Mouse (Mus musculus) hematopoietic stem cell, adult 5-6 weeks (primary cell): ENCODE measurements around the gene Npy4r. TPM values are rescaled to one million over a fixed set of nuclear protein-coding genes. Genes with fewer than 3 reads are reported as not detected.

Experiments used
- ATAC-seq, 2 experiments: fragments of 125-278 bp in 1 of 2; replicated peaks in 1 of 2; 2 replicates each; pipeline ENCODE4 v1.8.0; 2016 to 2017; ENCODE audit warnings: inconsistent platforms in 2 of 2, mild to moderate bottlenecking in 2 of 2, moderate number of reproducible peaks in 2 of 2, low read depth in 1 of 2, moderate TSS enrichment in 1 of 2; ENCODE audit not compliant: low FRiP score in 2 of 2, poor library complexity in 2 of 2, severe bottlenecking in 2 of 2, insufficient read depth in 1 of 2, low TSS enrichment in 1 of 2
- total RNA-seq: library from RNA; stranded (forward); fragments of 172-1452, 232-1000 nt; gene quantifications from 2 replicates; pipeline ENCODE4 v1.2.3, GENCODE M21; 2017

The Npy4r gene
- total RNA-seq = not detected in 2 replicates

DNA sequence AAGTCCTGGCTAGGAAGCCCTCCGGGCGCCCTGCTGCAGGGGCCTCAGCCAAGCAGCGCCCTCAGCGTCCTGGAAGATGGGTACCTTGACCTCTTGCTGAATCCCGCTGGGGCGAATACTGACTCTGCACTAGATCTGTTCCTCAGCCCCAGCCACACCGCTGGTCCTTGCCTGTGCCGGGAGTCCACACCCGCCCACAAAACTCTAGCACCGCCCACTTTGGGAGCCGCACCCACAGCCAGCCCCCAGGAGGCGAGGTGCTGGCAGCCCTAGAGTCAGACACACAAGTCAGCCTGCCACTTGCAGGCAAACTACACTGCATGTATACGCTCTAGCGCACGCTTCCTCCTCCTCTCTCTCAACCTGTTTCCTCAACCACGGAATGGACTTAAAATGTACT, at the start of gene Npy4r:
Npy4r (minus strand) TSS at position 148 of the 400 bp plus-strand sequence.
- peak; percentile 81 to 82 for ATAC-seq

- ATAC-seq = peak; percentile 74 to 75
Observed at GRCm38 (mm10) chr14:34201231-34202035, 49.1 kb upstream of the Npy4r start, which contains the start of gene Gprin2. TSS of gene Gprin2 (minus strand) at chr14:34201653.

- peak; percentile 18 to 29 for ATAC-seq
Observed at GRCm38 (mm10) chr14:34200738-34201230, 48.5 kb upstream of the Npy4r start.

GRCm38 (mm10) chr14:34196706-34197105, 44.4 kb upstream of the Npy4r start:
- ATAC-seq = no peak

GRCm38 (mm10) chr14:34195466-34195865, 43.2 kb upstream of the Npy4r start:
- ATAC-seq = no peak

- ATAC-seq = no peak
Observed at GRCm38 (mm10) chr14:34193879-34194278, 41.6 kb upstream of the Npy4r start.

DNA sequence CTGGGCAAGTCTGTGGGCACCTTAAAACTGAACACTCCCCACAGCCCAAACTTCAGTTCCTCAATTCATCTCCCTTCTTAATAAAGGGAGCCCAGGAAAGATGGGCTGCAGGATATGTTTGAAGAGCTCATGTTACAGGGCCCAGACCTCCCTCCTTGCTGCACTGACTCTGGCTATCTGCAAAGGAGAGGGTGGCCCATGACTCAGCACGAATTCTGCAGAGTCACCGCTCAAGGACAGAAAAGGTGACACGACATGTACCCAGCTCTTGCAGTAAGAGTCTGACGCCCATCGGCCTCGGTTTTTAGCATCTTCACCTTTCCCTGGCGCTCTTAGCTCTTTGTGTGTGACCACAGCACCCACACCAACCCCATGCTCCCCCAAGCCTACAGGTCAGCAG, 38.1 kb upstream of the Npy4r start:
- no peak for ATAC-seq

GRCm38 (mm10) chr14:34188629-34189028, 36.3 kb upstream of the Npy4r start:
- peak; percentile 87 to 97 for ATAC-seq

- no peak for ATAC-seq
Observed at GRCm38 (mm10) chr14:34183101-34183500, 30.8 kb upstream of the Npy4r start.

DNA sequence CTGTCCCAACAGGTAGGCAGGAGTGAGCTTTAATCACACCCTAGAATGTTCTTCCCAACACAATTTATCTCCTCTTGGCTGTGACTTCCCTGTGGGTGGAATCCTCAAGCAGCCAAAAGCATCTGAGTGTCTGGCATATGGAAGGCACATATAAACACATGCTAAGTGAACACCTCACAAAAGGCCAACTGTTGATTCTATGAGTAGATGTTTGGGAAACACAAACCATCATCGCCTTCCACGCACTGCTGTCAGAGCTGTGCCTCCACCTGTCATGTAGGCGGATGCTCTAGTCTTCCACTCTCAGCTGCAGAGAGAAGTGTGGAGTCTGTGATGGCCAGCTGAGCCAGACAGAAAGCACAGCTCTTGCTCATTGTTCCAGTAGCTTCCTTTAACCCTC, 27.1 kb upstream of the Npy4r start:
- ATAC-seq = no peak

DNA sequence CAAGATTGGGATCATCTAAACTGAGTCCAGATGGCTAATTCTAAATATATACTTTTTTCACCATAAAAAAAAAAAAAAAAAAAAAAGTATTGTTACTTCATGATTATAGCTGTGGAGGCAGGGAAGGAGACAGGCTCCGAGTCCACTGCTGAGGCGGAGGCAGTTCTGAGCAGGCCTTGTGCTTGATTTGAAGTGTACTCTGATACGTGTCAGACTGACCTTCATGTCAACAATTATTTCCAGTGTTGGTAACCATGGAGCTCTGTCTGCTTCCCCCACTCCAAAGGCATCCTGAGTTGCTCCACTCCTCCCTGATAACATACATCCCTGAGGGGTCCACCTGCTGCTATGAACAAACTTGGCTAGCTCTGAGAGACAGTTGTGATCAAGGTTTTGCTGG, 18.8 kb upstream of the Npy4r start:
- no peak for ATAC-seq

GRCm38 (mm10) chr14:34155752-34156151, 3.5 kb upstream of the Npy4r start:
- no peak for ATAC-seq

DNA sequence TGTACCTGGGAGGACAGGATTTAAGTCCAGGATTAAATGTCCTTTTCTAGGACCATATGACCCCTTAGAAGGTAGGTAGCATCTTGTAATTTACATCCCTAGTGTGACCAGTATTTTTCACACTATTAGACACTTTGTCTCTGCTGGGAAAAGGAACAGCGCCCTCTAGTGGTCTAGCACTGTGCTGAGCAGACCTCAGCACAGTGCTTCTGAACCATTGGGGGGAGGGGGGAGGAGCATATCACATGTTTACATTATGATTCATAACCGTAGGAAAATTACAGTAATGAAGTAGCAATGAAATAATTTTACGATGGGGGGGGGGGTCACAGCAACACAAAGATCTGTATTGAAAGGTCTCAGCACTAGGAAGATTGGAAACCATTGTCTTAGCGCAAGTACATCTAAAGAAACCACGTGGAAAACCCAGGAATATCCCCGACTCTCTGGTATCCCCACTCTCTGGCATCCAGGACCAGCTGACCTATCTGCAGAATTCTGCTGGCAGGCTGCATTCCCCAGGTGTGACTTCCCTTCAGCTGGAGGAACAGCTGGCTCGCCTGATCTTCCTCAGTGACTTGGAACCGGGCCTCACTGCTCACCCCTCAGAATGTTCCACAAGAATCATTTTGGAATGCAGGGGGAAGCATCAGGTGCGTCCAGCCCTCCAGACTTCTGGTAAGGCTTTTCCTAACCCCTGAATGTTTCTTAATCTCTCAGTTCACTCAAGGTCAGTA, 2.5 kb upstream of the Npy4r start:
- ATAC-seq = 0 out of 4 replicates have a peak, but pooled peaks of 1 of the 2 experiments have one; percentile 58

DNA sequence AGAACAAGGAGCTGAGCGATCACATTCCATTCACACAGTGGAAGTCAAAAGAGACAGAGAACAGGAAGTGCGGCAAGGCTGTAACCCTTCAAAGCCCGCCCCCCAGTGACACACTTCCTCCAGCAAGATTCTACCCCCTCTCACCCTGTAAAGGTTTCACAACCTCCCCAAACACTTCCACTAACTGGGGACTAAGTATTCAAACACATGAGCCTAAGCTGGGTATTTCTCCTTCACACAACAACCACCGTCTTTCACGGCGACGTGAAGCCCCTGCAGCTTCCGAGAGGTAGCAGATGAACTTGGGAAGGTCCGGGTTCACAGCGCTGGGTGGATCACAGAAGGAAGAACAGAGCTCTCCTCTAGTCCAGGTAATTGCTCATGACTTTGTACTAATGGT, 9.4 kb downstream of the Npy4r start:
- ATAC-seq = no peak

DNA sequence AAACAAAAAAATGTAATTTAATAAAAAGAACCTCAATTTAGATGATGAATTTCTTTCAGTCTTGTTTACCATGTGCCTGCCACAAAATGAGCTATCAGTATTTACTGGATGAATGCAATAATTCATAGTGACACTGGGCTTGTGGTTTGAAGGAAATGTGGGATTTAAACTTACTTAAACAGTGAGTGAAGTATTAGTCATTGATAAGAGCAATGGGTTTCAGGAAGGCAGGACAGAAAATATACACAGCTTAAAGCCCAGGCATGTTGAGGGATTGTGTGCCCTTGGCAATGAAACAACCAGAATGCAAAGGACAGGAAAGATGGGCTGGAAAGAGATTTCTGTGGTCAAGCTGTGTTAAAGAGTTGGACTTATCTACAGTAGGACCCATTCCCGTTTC, 10.0 kb downstream of the Npy4r start:
- ATAC-seq = no peak

DNA sequence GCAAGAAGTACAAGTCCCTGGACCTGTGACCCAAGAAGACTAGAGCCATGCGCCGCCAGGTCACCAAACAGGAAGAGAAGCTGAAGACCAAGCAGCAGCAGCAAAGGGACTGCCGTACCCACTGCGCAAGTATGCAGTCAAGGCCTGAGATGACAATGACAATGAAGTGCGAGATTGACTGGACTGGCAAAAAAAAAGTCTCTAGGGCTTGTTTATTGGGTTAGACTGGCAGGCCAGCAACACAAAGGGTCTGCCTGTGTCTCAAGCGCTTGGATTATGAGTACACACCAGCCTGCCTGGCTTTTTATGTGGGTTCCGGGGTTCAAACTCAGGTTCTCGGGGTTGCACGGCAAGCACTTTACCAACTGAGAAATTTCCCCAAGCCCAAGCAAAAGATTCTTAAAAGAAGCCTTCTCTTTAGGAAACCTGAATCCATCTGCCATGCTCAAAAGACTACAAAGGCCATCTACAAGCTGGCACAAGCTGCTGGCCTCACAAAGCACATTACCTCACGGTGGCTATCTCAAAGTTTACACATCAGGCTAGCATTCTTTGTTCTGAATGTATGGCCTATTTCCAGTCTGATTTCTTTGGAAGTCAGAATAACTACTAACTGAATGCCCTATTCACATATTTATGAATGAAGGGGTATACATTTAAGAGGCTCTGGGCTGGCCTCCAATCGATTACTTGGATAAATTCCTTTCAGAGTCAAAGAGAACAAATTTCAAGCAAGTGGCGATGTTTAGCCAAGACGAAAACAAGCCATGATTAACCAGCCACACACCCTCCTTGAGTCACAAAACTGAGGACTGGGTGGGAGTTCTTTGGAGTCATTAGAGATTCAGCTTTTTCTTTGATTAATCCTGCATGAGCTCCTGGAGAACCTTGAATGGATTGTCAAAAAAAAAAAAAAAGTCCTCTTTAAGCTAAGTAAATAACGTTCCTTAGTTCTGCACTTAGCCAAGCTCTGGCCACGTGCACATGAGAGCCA, 12.3 kb downstream of the Npy4r start:
- ATAC-seq = no peak

DNA sequence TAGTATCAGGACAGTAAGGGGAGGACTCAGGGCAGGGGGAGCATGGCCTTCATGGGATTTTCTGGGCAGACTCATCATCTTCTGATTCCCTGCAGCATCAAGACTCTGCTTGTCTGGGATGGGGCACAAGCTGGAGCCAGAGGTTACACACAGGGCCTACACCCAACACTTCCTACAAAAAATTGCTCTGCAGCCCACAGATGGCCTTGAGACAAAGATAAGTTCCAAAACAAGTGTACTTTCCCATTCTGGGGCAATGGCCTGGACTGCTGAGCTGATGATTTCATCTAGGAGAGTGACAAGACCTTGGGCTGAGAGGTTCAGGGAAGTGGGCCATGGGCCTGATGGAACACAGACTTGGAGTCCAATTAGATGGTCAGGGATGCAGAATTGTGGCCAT, 16.9 kb downstream of the Npy4r start:
- ATAC-seq = no peak
